Mouse (Mus musculus): ENCODE data around the gene Tirap.

Gene Tirap

GRCm38 (mm10) chr9:35145118-35145517, 55.0 kb downstream of the Tirap start:
- no peak for DNase-seq

GRCm38 (mm10) chr9:35142221-35142620, 57.9 kb downstream of the Tirap start:
- no peak for DNase-seq

- no peak for DNase-seq
Measured at GRCm38 (mm10) chr9:35139231-35139744, 60.8 kb downstream of the Tirap start.

- DNase-seq: no peak
Measured at GRCm38 (mm10) chr9:35138029-35138428, 62.1 kb downstream of the Tirap start.

- DNase-seq: peak; percentile 42
Measured at GRCm38 (mm10) chr9:35135575-35135974, 64.5 kb downstream of the Tirap start.
